Mouse (Mus musculus): ENCODE results near the gene Arf3. TPM values are rescaled to one million over a fixed set of nuclear protein-coding genes. Genes with fewer than 3 reads are reported as not detected.

The Arf3 gene
- total RNA-seq, 4 experiments from 2014 or later: 730 to 835 (median 787) TPM

DNA sequence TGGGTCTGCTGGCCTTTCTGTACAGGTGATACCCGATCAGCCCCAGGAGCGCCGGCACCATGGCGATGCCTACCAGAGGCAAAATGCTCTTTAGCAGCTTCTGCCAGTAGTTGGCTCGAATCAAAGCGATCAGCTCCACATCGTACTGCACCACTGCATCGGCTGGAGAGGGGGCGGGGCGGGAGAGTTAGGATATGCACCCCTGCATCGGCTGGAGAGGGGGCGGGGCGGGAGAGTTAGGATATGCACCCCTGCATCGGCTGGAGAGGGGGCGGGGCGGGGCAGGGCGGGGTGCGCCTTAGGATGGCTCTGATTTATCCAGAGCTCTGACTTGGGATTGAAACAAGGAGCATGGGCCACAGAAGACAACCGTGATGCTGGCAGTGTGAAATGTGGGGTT lies 38.6 kb downstream of the Arf3 start:
- no peak for DNase-seq (ENCODE audit: low spot score in 2 of 2)

DNA sequence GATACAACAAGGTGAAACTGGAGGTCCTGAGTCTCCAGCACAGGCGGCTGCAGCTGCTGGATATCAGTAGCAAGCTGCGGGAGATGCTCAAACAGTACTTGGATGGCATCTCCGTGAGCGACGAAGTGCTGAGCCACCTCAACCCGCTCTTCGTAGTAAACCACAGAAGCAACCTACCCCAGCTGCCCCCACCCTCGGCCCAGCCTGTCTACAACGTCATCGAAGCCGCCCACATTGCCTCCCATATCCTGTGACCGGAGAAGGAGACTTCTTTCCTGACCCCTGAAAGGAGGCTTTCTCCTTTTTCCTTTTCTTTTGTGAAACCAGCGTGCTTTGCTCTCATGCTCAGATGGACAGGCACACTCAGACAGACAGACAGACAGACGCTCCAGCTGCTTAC lies 40.2 kb downstream of the Arf3 start:
- no peak for DNase-seq (ENCODE audit: low spot score in 2 of 2)

DNA sequence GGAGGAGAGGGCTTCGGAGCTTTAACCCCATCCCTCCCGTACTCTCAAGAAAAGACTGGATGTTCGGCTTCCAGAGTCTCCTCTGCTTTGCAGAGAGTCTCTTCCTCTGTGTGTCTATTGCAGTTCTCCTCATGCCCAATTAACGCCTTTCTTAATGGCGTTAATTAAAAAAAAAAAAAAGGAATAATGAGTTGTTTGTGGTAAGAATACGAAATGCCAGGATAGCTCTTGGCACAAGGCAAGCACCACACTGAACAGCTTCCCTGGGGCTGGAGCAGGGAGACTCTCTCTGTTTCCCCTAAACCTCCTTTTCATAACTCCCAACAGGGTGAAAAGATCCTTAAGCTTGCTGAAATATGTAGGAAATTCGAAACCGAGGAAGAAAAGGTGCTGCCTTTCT lies 40.8 kb downstream of the Arf3 start:
- DNase-seq (ENCODE audit: low spot score in 2 of 2): no peak

DNA sequence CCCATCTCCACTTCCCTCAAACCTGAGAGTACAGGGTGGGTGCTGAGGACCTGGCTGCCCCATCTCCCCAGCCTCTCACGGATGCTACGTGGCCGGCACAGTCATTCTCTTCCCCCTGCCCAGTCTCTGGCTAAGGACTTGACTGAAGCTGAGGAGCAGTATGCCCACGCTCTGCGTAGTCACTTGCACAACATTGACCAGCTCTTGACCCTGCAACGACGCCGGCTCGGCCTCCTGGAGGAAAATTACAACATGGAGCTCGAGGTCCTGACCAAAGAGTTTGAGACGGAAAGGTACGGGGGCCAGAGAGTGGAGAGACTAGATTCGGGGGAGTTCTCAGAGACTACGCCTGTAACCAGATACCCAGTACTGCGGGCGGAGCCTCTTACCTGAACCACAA lies 45.7 kb downstream of the Arf3 start:
- DNase-seq (ENCODE audit: low spot score in 2 of 2): no peak

DNA sequence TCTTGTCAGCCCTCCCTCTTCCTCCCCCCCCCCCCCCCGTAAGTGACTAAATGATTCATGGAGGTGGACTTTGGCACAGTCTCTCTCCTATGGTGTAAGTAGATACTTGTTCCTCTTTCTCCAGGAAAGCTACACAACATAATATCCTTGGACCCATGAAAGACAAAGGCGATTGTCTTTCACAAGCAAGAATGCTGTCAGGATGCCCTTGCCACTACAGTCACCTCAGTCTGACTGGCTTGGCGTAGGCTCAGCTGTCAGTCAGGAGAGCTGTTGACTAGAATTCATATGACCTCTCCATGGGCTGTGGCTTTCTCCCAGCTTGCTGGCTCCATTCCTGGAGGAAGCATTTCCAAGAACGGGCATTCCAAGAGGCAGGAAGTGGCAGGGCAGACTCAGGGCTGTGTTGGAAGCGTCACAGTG lies 48.8 kb downstream of the Arf3 start:
- DNase-seq (ENCODE audit: low spot score in 2 of 2): no peak

DNA sequence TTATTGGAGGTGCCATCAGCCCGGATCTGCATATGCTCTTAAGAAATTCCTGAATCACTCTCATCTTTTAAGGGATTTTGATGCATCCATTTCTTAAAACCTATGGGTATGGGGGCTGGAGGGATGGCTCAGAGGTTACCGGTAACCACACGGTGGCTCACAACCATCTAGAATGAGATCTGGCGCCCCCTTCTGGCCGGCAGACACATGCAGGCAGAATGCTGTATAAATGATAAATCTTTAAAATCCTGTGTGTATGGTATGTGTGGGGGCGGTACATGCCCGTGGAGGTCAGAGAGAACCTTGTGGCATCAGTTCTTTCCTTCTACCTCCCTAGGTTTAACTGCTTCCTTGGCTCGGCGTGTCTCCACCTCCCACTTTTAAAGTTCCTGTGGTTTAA lies 52.6 kb downstream of the Arf3 start:
- peak in 1 of 2 experiments; percentile 60 for DNase-seq (ENCODE audit: low spot score in 2 of 2)

DNA sequence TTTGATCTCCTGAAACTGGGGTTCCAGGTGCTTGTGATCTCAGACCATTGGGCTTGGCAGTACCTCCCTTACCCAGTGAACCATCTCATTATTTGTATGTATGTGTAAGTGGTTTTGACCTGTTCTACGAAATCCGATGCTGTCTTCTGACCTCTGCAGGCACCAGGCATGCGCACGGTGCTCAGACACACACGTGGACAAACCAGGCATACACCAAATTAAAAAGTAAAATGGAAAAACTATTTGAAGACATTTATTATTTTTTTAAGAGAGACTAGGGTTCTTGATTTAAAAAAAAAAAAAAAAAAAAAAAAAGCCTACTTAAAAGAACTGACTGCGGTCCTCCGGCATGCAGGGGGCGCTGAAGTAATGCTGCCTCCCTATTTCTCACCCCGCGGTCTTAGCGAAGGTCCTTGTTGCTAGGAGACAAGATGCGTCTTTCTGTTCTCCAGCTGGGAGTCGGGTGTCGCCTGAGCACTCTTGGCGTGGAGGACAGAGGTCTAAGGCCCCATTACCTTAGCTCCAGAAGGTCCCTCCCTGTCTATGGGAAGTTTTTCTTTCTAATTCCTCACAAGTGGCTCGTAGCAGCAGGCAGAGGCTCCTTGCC lies 55.1 kb downstream of the Arf3 start, which contains the start of gene Ccdc65:
TSS of gene Ccdc65 (plus strand) at position 442 of the 607 bp plus-strand sequence.
- DNase-seq (ENCODE audit: low spot score in 2 of 2): peak; percentile 82 to 91

DNA sequence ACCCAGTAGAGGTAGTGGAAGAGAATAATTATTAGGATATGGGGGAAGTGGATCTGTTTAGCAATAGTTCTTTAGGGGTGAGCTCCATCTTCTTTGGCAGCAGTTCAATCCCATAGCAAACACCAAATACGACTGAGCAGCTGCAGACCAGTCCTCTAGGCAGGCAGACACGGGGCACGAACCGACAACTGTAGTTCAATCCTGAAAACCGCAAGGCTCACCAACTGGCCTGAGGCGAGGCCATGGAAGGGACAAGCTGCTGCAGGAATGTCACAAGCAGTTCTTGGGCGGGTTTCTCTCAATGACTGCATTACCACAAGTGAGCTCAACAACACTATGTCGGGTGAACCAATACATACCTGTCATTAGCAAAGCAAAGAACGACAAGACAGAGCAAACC lies 58.7 kb downstream of the Arf3 start:
- DNase-seq (ENCODE audit: low spot score in 2 of 2): no peak

DNA sequence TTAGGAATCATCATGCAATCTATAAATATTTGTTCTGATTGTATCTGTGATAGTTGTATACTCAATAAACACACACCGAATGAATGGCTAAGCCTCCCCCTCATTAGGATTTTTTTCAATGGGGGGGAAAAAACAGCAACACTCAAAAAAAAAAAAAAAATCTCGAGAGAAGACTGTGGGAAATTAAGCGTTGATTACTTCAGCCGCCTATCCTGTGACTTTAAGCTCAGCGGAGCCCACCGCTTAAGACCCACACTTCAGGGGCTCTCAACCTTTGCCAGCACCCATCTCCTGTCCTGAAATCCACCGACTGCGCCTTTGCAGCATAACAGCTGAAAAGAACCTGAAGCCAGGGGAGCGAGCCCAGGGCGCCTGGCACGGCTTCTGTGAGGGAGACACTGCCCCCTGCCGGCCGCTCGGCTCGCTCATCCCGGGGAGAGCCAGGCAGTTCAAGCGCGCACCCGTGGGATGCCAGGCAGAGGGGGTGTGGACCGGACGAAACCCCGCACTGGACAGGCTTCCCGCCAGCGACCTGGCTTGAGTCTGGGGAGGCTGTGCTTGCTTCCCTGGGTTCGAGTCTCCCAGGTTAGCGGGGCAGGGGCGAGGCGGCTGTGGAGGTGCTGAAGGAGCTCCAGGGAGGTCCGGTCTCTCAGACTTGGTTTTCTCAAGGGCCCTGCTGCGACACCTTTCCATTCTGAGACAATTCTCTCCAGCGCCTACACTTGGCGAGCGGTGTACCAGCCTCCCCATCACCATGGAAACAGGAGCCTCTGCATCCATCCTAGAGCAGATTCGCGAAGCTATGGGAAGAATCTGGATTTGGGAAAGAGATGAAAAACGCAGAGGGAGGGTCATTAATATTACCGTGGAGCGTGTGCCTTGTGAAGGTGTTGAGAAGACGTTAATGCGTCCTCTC lies 63.6 kb downstream of the Arf3 start:
- DNase-seq (ENCODE audit: low spot score in 2 of 2): peak; percentile 76 to 89

DNA sequence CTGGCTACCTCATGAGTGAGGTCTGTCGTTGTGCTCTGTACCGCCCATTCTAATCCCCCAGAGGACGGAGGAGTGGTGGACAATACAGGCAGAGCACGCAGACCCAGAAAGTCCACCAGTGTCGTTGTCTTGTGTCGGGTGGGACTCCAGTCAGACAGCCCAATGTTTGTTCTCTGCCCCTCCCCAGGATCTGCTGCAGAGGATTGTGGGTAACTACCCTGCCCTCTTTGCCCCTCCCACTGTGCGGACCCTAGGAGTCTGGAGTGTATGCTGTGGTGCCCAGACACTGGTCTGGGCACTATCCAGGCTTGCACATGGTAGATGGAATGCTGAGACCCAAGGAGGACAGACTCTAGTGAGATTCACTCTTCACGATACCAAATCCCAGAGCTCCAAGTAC lies 66.8 kb downstream of the Arf3 start:
- DNase-seq (ENCODE audit: low spot score in 2 of 2): no peak

DNA sequence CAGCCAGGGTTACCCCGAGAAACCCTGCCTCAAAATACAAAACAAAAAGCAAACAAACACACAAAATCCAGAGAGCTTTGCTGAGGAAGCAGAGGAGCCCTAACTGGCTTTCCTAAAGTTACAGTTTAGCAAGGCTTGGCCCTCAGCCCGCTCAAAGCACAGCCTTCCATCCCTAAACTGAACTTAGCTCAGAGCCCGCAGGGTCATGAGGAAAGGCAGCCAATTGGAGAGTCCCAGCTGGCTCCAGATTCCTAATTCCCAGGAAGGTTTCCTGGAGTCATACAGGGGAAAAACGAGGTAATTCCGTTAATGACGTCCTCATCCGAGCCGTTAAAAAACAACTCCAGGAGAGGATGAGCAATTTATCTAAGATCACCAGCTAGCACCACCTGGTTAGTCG lies 67.3 kb downstream of the Arf3 start:
- no peak for DNase-seq (ENCODE audit: low spot score in 2 of 2)

DNA sequence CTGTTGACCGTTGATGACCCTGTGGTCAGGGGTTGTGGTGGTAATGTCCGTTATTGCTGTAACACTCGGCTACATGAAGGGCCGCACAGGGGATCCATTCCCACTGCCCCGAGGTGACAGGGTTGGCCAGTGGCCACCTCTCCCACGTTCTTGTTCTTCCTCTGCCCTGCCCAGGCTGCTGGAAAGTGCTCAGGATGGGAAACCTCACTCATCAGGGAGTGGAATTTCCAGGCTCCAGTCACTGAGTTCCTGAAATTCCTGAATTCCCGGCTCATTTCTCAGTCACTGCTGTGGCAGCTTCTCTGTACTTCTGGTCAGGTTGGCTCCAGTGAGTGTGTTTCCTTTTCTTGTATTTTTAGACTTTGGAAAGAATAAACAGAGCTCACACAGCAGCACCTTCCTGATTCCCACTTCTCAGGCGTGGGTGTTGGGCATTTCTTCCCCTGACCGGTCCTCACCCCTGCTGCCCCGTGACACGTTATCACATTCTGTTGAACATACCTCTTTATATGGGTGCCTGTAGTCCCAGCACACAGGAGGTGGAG lies 70.8 kb downstream of the Arf3 start:
- no peak for DNase-seq (ENCODE audit: low spot score in 2 of 2)

DNA sequence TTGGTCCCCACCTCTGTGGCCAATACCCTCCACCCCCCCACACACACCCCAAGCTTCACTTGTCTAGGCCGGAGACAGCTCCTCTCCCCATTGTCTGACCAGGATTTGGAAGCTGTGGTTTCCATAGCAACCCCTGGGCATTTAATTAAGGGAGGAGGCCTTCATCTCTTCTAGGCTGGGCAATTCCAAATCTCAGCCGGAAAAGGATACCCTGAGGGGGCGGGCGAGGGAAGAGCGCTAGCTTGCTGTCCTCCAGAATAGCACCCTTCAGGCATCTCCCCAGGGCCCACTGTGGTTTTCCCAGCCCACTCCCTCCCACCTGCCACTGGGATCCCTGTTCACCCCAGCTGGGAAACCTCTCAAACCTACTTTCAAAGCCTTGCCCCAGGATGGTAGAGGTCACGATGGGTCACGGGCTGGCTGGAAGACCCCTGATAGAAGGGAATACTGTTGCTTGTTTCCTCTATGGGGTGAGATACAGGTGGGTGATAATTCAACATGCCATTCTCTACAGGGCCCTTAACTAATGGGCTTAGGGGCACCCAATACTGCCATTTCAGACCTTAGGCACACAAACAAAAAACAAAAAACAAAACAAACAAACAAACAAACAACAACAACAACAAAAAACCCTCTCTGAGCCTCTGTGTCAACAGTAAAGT lies 71.4 kb downstream of the Arf3 start:
- no peak for DNase-seq (ENCODE audit: low spot score in 2 of 2)

DNA sequence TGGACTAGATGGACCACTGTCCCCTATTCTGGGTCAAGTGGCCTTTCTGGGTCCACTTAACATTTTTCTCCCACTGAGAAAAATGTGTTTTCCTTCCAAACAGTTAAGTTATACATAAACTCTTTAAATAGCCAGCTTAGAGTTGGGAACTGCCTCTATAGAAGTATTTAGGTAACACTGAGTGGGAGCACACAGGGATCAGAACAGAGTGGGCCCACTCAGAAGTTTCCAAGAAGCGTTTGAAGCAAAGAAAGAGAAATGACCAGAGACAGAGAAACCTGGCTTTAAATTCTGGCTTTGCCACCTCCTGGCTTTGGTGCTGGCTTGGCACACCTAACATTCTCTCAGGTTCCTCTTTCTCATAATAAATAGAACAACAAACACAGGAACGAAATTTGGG lies 73.3 kb downstream of the Arf3 start:
- DNase-seq (ENCODE audit: low spot score in 2 of 2): no peak

Other genes starting within 250 kb of the Arf3 start
- 10 to 100 TPM; 54.1 to 60.0 (median 57.2) TPM for gene Kansl2, start 228.9 kb downstream of the Arf3 start, total RNA-seq (2022)
- 10 to 100 TPM; 37.3 to 43.8 (median 42.7) TPM for gene Ccnt1, start 192.3 kb downstream of the Arf3 start, total RNA-seq (2022)
- not detected for gene 4930415O20Rik, start 192.2 kb downstream of the Arf3 start, total RNA-seq (2022)
- gene Adcy6, start 153.1 kb downstream of the Arf3 start, total RNA-seq (2022): 10 to 100 TPM; 47.3 to 58.6 (median 52.2) TPM
- 100 to 1,000 TPM; 163 to 193 (median 176) TPM for gene Cacnb3, start 132.4 kb downstream of the Arf3 start, total RNA-seq (2022)
- gene Ddx23, start 100.3 kb downstream of the Arf3 start, total RNA-seq (2022): 10 to 100 TPM; 76.3 to 89.4 (median 85.9) TPM
- 1 to 10 TPM; 6.3 to 8.7 (median 7.3) TPM for gene Rnd1, start 85.8 kb downstream of the Arf3 start, total RNA-seq (2022)
- 10 to 100 TPM in 1 of 4 experiments, 1 to 10 TPM in 3; 7.4 to 10.4 (median 8.4) TPM for gene Ccdc65, start 55.0 kb downstream of the Arf3 start, total RNA-seq (2022)
- gene Fkbp11, start 35.0 kb downstream of the Arf3 start, total RNA-seq (2022): 1 to 10 TPM; 1.2 to 2.3 (median 1.5) TPM
- under 1 TPM; 0.16 to 0.59 (median 0.41) TPM for gene Wnt10b, start 14.9 kb upstream of the Arf3 start, total RNA-seq (2022)
- gene Wnt1, start 26.6 kb upstream of the Arf3 start, total RNA-seq (2022): not detected
- gene Ddn, start 46.3 kb upstream of the Arf3 start, total RNA-seq (2022): 1,000 to 10,000 TPM; 1,258 to 1,383 (median 1,345) TPM
- gene Prkag1, start 68.3 kb upstream of the Arf3 start, total RNA-seq (2022): 10 to 100 TPM; 49.0 to 55.2 (median 50.2) TPM
- gene Kmt2d, start 108.0 kb upstream of the Arf3 start, total RNA-seq (2022): 10 to 100 TPM; 77.8 to 96.0 (median 89.6) TPM
- gene Rhebl1, start 131.3 kb upstream of the Arf3 start, total RNA-seq (2022): 10 to 100 TPM in 1 of 4 experiments, 1 to 10 TPM in 3; 4.9 to 10.4 (median 7.9) TPM
- under 1 TPM in 3 of 4 experiments, not detected in 1; 0.18 to 0.34 (median 0.23) TPM for gene Dhh, start 135.3 kb upstream of the Arf3 start, total RNA-seq (2022)
- gene Lmbr1l, start 155.0 kb upstream of the Arf3 start, total RNA-seq (2022): 10 to 100 TPM; 17.9 to 21.8 (median 19.6) TPM
- 100 to 1,000 TPM; 488 to 526 (median 515) TPM for gene Tuba1b, start 171.4 kb upstream of the Arf3 start, total RNA-seq (2022)
- gene Gm49450, start 190.3 kb upstream of the Arf3 start, total RNA-seq (2022): not detected
- 100 to 1,000 TPM; 800 to 882 (median 860) TPM for gene Tuba1a, start 190.5 kb upstream of the Arf3 start, total RNA-seq (2022)

All from layer of hippocampus, adult 8-10 months (tissue).